ENCODE assay signal across 7 mouse cellular contexts in genomic region chr9:64624536-64624935, GRCm38 (mm10).
A peak's percentile ranks its signal among the peaks of the same experiment; 100 is the strongest.
DNase-seq lines count a peak whose midpoint lies in the region; ATAC-seq lines count a peak whose summit lies in the region.

No protein-coding gene starts in this region.

- ATAC-seq in megakaryocyte progenitor cell, adult 5-6 weeks (replicated peaks; ENCODE audit: poor library complexity) = peak; percentile 75
- ATAC-seq in megakaryocyte, adult 5-6 weeks (ENCODE audit: poor library complexity, severe bottlenecking) = no peak

- DNase-seq in kidney, adult 9 months = peak; percentile 41
- no peak for DNase-seq in kidney, adult 8-10 months
- peak; percentile 80 for DNase-seq in R1 (ENCODE audit: low read depth, low spot score)
- peak; percentile 77 for DNase-seq in embryo, embryonic 11.5 days (ENCODE audit: low read depth, low spot score)
- DNase-seq in left cerebral cortex, postnatal 4 days = no peak

- intact Hi-C loops in left cerebral cortex, postnatal 4 days (cut with DNase I) = no loop called here

Comparison
In these comparisons a context has a peak if more than half of its experiments do, and no peak if none do; other contexts are left out.
1. DNase-seq: peak in kidney, adult 9 months (single experiment), R1 (single experiment) and embryo, embryonic 11.5 days (single experiment); none in kidney, adult 8-10 months (0 of 2) and left cerebral cortex, postnatal 4 days (single experiment).